In genomic region chr19:6973581-6974190, GRCm38 (mm10) we compare ENCODE assay signal across 8 mouse cellular contexts. TPM values are rescaled to one million over a fixed set of nuclear protein-coding genes. Genes with fewer than 3 reads are reported as not detected.
DNase-seq lines count a peak whose midpoint lies in the region; ATAC-seq and TF ChIP-seq lines count a peak whose summit lies in the region.

No protein-coding gene starts in this region.

- H3K9me3 ChIP-seq in embryonic facial prominence, embryonic 14.5 days (ENCODE audit: control insufficient read depth, low read length): no peaks in the 10 kb centered on the region
- no peaks in the 10 kb centered on the region for H3K9me3 ChIP-seq in intestine, postnatal 0 days (ENCODE audit: control insufficient read depth)
- no peaks in the 10 kb centered on the region for H3K9me3 ChIP-seq in neural tube, embryonic 13.5 days

- intact Hi-C loops in left cerebral cortex, postnatal 4 days (cut with DNase I): no loop called here

- DNase-seq in layer of hippocampus, adult 2 months (ENCODE audit: low spot score in 2 of 2): no peak
- no peak for DNase-seq in layer of hippocampus, adult 8-10 months (ENCODE audit: low spot score in 2 of 2)
- DNase-seq in embryonic facial prominence, embryonic 14.5 days (ENCODE audit: low spot score): no peak
- DNase-seq in Muller cell, postnatal 12 days (ENCODE audit: inconsistent ontology term): no peak
- DNase-seq in right cerebral cortex, adult 18-20 months: no peak
- DNase-seq in left cerebral cortex, postnatal 4 days: no peak

- H3K4me2 ChIP-seq in embryonic facial prominence, embryonic 14.5 days (ENCODE audit: low read depth, low read length): peak overlapping the region; percentile 92
- peak overlapping the region; percentile 88 for H3K4me2 ChIP-seq in intestine, postnatal 0 days (replicated peaks; ENCODE audit: low read depth)
- H3K4me2 ChIP-seq in neural tube, embryonic 13.5 days: peak overlapping the region; percentile 92

- H3K4me1 ChIP-seq in embryonic facial prominence, embryonic 14.5 days (ENCODE audit: control insufficient read depth, insufficient read depth, low read length): peaks cover 28% of the 10 kb centered on the region
- peaks cover 14% of the 10 kb centered on the region for H3K4me1 ChIP-seq in intestine, postnatal 0 days (replicated peaks; ENCODE audit: control insufficient read depth, insufficient read depth, low read length)
- H3K4me1 ChIP-seq in neural tube, embryonic 13.5 days (replicated peaks): peaks cover 68% of the 10 kb centered on the region

- ATAC-seq in embryonic facial prominence, embryonic 14.5 days (ENCODE audit: low read depth): no peak
- ATAC-seq in intestine, postnatal 0 days: no peak
- ATAC-seq in neural tube, embryonic 13.5 days (ENCODE audit: low read depth): no peak

- H3K9ac ChIP-seq in embryonic facial prominence, embryonic 14.5 days (ENCODE audit: low read depth, low read length): peak overlapping the region; percentile 48
- no peak overlapping the region for H3K9ac ChIP-seq in intestine, postnatal 0 days (ENCODE audit: low read depth, low read length)
- H3K9ac ChIP-seq in neural tube, embryonic 13.5 days: peak overlapping the region; percentile 89

- peaks cover 16% of the 10 kb centered on the region for H3K36me3 ChIP-seq in embryonic facial prominence, embryonic 14.5 days (ENCODE audit: control insufficient read depth, insufficient read depth, low read length)
- H3K36me3 ChIP-seq in intestine, postnatal 0 days (ENCODE audit: control insufficient read depth, insufficient read depth): peaks cover 8% of the 10 kb centered on the region; the same call in 1 of the 2 replicates
- peaks cover 19% of the 10 kb centered on the region for H3K36me3 ChIP-seq in neural tube, embryonic 13.5 days

- 25% methylated on average over 11 of the region's 12 CpGs for WGBS in embryonic facial prominence, embryonic 14.5 days
- WGBS in intestine, postnatal 0 days: 38% methylated on average over 12 of the region's 12 CpGs
- 37% methylated on average over 12 of the region's 12 CpGs for WGBS in neural tube, embryonic 13.5 days

- H3K4me3 ChIP-seq in layer of hippocampus, adult 2 months: peak overlapping the region; percentile 93
- peak overlapping the region; percentile 77 for H3K4me3 ChIP-seq in embryonic facial prominence, embryonic 14.5 days (ENCODE audit: low read depth, low read length)
- H3K4me3 ChIP-seq in intestine, postnatal 0 days (ENCODE audit: low read depth, low read length): peak overlapping the region; percentile 59
- peak overlapping the region; percentile 69 for H3K4me3 ChIP-seq in neural tube, embryonic 13.5 days

- H3K27me3 ChIP-seq in embryonic facial prominence, embryonic 14.5 days (replicated peaks; ENCODE audit: control insufficient read depth, insufficient read depth, low read length): no peaks in the 10 kb centered on the region
- no peaks in the 10 kb centered on the region for H3K27me3 ChIP-seq in intestine, postnatal 0 days (replicated peaks; ENCODE audit: control insufficient read depth, insufficient read depth, low read length)
- H3K27me3 ChIP-seq in neural tube, embryonic 13.5 days: peaks cover 21% of the 10 kb centered on the region

- peak overlapping the region; percentile 73; the same call in 1 of the 2 replicates for H3K27ac ChIP-seq in layer of hippocampus, adult 2 months
- peak overlapping the region; percentile 88; the same call in 1 of the 2 replicates for H3K27ac ChIP-seq in embryonic facial prominence, embryonic 14.5 days (replicated peaks; ENCODE audit: low read depth, low read length)
- H3K27ac ChIP-seq in intestine, postnatal 0 days (ENCODE audit: low read depth, low read length): no peak overlapping the region
- H3K27ac ChIP-seq in neural tube, embryonic 13.5 days (replicated peaks): peak overlapping the region; percentile 96

- TF ChIP-seq CTCF in layer of hippocampus, adult 2 months (conservative IDR thresholded peaks at IDR 0.05): no peak
- no peak for TF ChIP-seq CTCF in intestine, postnatal 0 days (IDR thresholded peaks at IDR 0.05; ENCODE audit: low read depth)

RNA-seq across cellular contexts. Expression of gene Ppp1r14b, which starts 1.1 kb away (rescaled TPM):
- 10 to 100 TPM; 68.2 to 71.4 TPM for total RNA-seq in layer of hippocampus, adult 2 months (2021)
- 10 to 100 TPM; 55.4 to 81.1 (median 63.5) TPM for total RNA-seq in layer of hippocampus, adult 8-10 months (2022)
- 277 and 302 TPM in 2 replicates for polyA plus RNA-seq in embryonic facial prominence, embryonic 14.5 days (2014; fragmentation: Nextera tagmentation; extraction: Ambion mirVana)
- polyA plus RNA-seq in intestine, postnatal 0 days (2015; fragmentation: Nextera tagmentation; extraction: Ambion mirVana): 102 and 105 TPM in 2 replicates
- 191 and 211 TPM in 2 replicates for polyA plus RNA-seq in neural tube, embryonic 13.5 days (2015; fragmentation: Nextera tagmentation; extraction: Ambion mirVana)
- total RNA-seq in left cerebral cortex, postnatal 4 days (2021): 100 to 1,000 TPM; 335 to 369 TPM

RNA-seq across cellular contexts. Expression of gene Plcb3, which starts 2.6 kb away (rescaled TPM):
- total RNA-seq in layer of hippocampus, adult 2 months (2021): 10 to 100 TPM; 14.8 to 17.4 TPM
- total RNA-seq in layer of hippocampus, adult 8-10 months (2022): 10 to 100 TPM; 13.4 to 19.9 (median 18.0) TPM
- polyA plus RNA-seq in embryonic facial prominence, embryonic 14.5 days (2014; fragmentation: Nextera tagmentation; extraction: Ambion mirVana): 31.4 and 36.8 TPM in 2 replicates
- polyA plus RNA-seq in intestine, postnatal 0 days (2015; fragmentation: Nextera tagmentation; extraction: Ambion mirVana): 107 and 123 TPM in 2 replicates
- 23.8 and 27.3 TPM in 2 replicates for polyA plus RNA-seq in neural tube, embryonic 13.5 days (2015; fragmentation: Nextera tagmentation; extraction: Ambion mirVana)
- 10 to 100 TPM; 13.7 to 15.1 TPM for total RNA-seq in left cerebral cortex, postnatal 4 days (2021)

RNA-seq across cellular contexts. Expression of gene Fkbp2, which starts 6.6 kb away (rescaled TPM):
- total RNA-seq in layer of hippocampus, adult 2 months (2021): 10 to 100 TPM; 81.1 to 83.7 TPM
- total RNA-seq in layer of hippocampus, adult 8-10 months (2022): 100 to 1,000 TPM in 1 of 4 experiments, 10 to 100 TPM in 3; 63.5 to 104 (median 83.1) TPM
- 72.4 and 81.0 TPM in 2 replicates for polyA plus RNA-seq in embryonic facial prominence, embryonic 14.5 days (2014; fragmentation: Nextera tagmentation; extraction: Ambion mirVana)
- polyA plus RNA-seq in intestine, postnatal 0 days (2015; fragmentation: Nextera tagmentation; extraction: Ambion mirVana): 135 and 142 TPM in 2 replicates
- polyA plus RNA-seq in neural tube, embryonic 13.5 days (2015; fragmentation: Nextera tagmentation; extraction: Ambion mirVana): 104 and 120 TPM in 2 replicates
- total RNA-seq in left cerebral cortex, postnatal 4 days (2021): 10 to 100 TPM; 43.7 to 44.4 TPM

RNA-seq across cellular contexts. Expression of gene Vegfb, which starts 13.8 kb away (rescaled TPM):
- total RNA-seq in layer of hippocampus, adult 2 months (2021): 10 to 100 TPM; 85.2 to 88.0 TPM
- total RNA-seq in layer of hippocampus, adult 8-10 months (2022): 10 to 100 TPM; 80.4 to 93.8 (median 90.1) TPM
- polyA plus RNA-seq in embryonic facial prominence, embryonic 14.5 days (2014; fragmentation: Nextera tagmentation; extraction: Ambion mirVana): 41.0 and 43.9 TPM in 2 replicates
- polyA plus RNA-seq in intestine, postnatal 0 days (2015; fragmentation: Nextera tagmentation; extraction: Ambion mirVana): 23.2 and 25.2 TPM in 2 replicates
- polyA plus RNA-seq in neural tube, embryonic 13.5 days (2015; fragmentation: Nextera tagmentation; extraction: Ambion mirVana): 37.2 and 39.3 TPM in 2 replicates
- 10 to 100 TPM; 74.4 to 80.7 TPM for total RNA-seq in left cerebral cortex, postnatal 4 days (2021)

RNA-seq across cellular contexts. Expression of gene Dnajc4, which starts 18.7 kb away (rescaled TPM):
- total RNA-seq in layer of hippocampus, adult 2 months (2021): 10 to 100 TPM; 26.1 to 27.6 TPM
- total RNA-seq in layer of hippocampus, adult 8-10 months (2022): 10 to 100 TPM; 26.1 to 29.9 (median 29.5) TPM
- 21.7 and 22.1 TPM in 2 replicates for polyA plus RNA-seq in embryonic facial prominence, embryonic 14.5 days (2014; fragmentation: Nextera tagmentation; extraction: Ambion mirVana)
- 32.3 and 35.1 TPM in 2 replicates for polyA plus RNA-seq in intestine, postnatal 0 days (2015; fragmentation: Nextera tagmentation; extraction: Ambion mirVana)
- 21.5 and 23.0 TPM in 2 replicates for polyA plus RNA-seq in neural tube, embryonic 13.5 days (2015; fragmentation: Nextera tagmentation; extraction: Ambion mirVana)
- 10 to 100 TPM; 14.0 to 17.7 TPM for total RNA-seq in left cerebral cortex, postnatal 4 days (2021)

Comparison
In these comparisons a context has a peak if more than half of its experiments do, and no peak if none do; other contexts are left out.
1. RNA of gene Ppp1r14b, which starts 1.1 kb away (total RNA-seq): 335 to 369 TPM in left cerebral cortex, postnatal 4 days; 68.2 to 71.4 TPM in layer of hippocampus, adult 2 months and 55.4 to 81.1 TPM in layer of hippocampus, adult 8-10 months; every median in the first group is over 4 times any median in the second.
2. Peak in every context shown above with its lines, with median percentiles within 50 percentile points of each other: H3K4me3 ChIP-seq and H3K4me2 ChIP-seq.